Mouse (Mus musculus) layer of hippocampus, postnatal 36 days (tissue): ENCODE results near the gene Egfl8. TPM values are rescaled to one million over a fixed set of nuclear protein-coding genes. Genes with fewer than 3 reads are reported as not detected.

ENCODE experiments used
- DNase-seq, 2 experiments: peaks; one replicate each; pipeline ENCODE4 v3.0.0; 2022
- total RNA-seq, 2 experiments: library from RNA; stranded (reverse); gene quantifications; 2 replicates each; pipeline ENCODE4 v1.2.3; 2021

Gene Egfl8
- total RNA-seq, 2 experiments from 2014 or later: 1.8 to 2.0 TPM

GRCm38 (mm10) chr17:34627943-34628643, 12.3 kb upstream of the Egfl8 start, which contains the start of gene Ppt2:
Gene Ppt2 (minus strand): TSS chr17:34628510.
- no peak for DNase-seq

- peak; percentile 81 to 87 for DNase-seq
These were observed 11.5 kb upstream of the Egfl8 start for GRCm38 (mm10) chr17:34627093-34627942.

GRCm38 (mm10) chr17:34626773-34627092, 11.0 kb upstream of the Egfl8 start:
- peak in 1 of 2 experiments; percentile 58 for DNase-seq

GRCm38 (mm10) chr17:34626062-34626772, 10.4 kb upstream of the Egfl8 start:
- DNase-seq: no peak

- no peak for DNase-seq
These were observed 9.2 kb upstream of the Egfl8 start for GRCm38 (mm10) chr17:34624981-34625380.

GRCm38 (mm10) chr17:34623161-34623560, 7.4 kb upstream of the Egfl8 start:
- DNase-seq: no peak

- DNase-seq: no peak
These were observed 5.2 kb upstream of the Egfl8 start for GRCm38 (mm10) chr17:34621006-34621405.

- DNase-seq: peak in 1 of 2 experiments; percentile 72
These were observed 3.2 kb upstream of the Egfl8 start for GRCm38 (mm10) chr17:34618999-34619398.

- no peak for DNase-seq
These were observed 1.9 kb downstream of the Egfl8 start for GRCm38 (mm10) chr17:34613830-34614229.

- DNase-seq: no peak
These were observed 2.6 kb downstream of the Egfl8 start for GRCm38 (mm10) chr17:34613054-34613645.

- DNase-seq: no peak
These were observed 4.7 kb downstream of the Egfl8 start for GRCm38 (mm10) chr17:34611050-34611449.

- DNase-seq: no peak
These were observed 7.8 kb downstream of the Egfl8 start for GRCm38 (mm10) chr17:34607997-34608396.

GRCm38 (mm10) chr17:34606186-34607039, 9.4 kb downstream of the Egfl8 start:
- no peak for DNase-seq

- DNase-seq: peak; percentile 98
These were observed 10.2 kb downstream of the Egfl8 start for GRCm38 (mm10) chr17:34605609-34606008.

- DNase-seq: peak in 1 of 2 experiments; percentile 20
These were observed 11.1 kb downstream of the Egfl8 start for GRCm38 (mm10) chr17:34604511-34605237.

- DNase-seq: peak; percentile 94 to 98
These were observed 11.7 kb downstream of the Egfl8 start, which contains the start of gene Agpat1 for GRCm38 (mm10) chr17:34604061-34604508. Gene Agpat1 (plus strand): TSS chr17:34604262.

GRCm38 (mm10) chr17:34603375-34604060, 12.3 kb downstream of the Egfl8 start, which contains the start of gene Rnf5:
Gene Rnf5 (minus strand): TSS chr17:34603690.
- DNase-seq: peak; percentile 96 to 97

GRCm38 (mm10) chr17:34601796-34602195, 14.0 kb downstream of the Egfl8 start:
- DNase-seq: no peak

- no peak for DNase-seq
These were observed 15.9 kb downstream of the Egfl8 start for GRCm38 (mm10) chr17:34599891-34600290.

GRCm38 (mm10) chr17:34597566-34598095, 18.1 kb downstream of the Egfl8 start, which contains the start of gene Ager:
Gene Ager (plus strand): TSS chr17:34597862.
- peak in 1 of 2 experiments; percentile 5 for DNase-seq
